Mouse (Mus musculus) frontal cortex, postnatal 25 days (tissue): ENCODE data around the gene Nnmt.
A peak's percentile ranks its signal among the peaks of the same experiment; 100 is the strongest.

Experiments
- DNase-seq, 2 experiments: peaks; one replicate each; pipeline ENCODE4 v3.0.0; 2022; ENCODE audit warnings: low spot score in 2 of 2

The Nnmt gene

GRCm38 (mm10) chr9:48559482-48560139 lies 45.3 kb downstream of the Nnmt start:
- peak; percentile 42 to 49 for DNase-seq

- no peak for DNase-seq
Measured at GRCm38 (mm10) chr9:48558637-48559036, 46.3 kb downstream of the Nnmt start.

- DNase-seq, result no peak
Measured at GRCm38 (mm10) chr9:48549056-48549455, 55.9 kb downstream of the Nnmt start.

GRCm38 (mm10) chr9:48547233-48547632 lies 57.7 kb downstream of the Nnmt start:
- no peak for DNase-seq
